9 mouse cellular contexts compared by ENCODE assay signal in the genomic region with DNA sequence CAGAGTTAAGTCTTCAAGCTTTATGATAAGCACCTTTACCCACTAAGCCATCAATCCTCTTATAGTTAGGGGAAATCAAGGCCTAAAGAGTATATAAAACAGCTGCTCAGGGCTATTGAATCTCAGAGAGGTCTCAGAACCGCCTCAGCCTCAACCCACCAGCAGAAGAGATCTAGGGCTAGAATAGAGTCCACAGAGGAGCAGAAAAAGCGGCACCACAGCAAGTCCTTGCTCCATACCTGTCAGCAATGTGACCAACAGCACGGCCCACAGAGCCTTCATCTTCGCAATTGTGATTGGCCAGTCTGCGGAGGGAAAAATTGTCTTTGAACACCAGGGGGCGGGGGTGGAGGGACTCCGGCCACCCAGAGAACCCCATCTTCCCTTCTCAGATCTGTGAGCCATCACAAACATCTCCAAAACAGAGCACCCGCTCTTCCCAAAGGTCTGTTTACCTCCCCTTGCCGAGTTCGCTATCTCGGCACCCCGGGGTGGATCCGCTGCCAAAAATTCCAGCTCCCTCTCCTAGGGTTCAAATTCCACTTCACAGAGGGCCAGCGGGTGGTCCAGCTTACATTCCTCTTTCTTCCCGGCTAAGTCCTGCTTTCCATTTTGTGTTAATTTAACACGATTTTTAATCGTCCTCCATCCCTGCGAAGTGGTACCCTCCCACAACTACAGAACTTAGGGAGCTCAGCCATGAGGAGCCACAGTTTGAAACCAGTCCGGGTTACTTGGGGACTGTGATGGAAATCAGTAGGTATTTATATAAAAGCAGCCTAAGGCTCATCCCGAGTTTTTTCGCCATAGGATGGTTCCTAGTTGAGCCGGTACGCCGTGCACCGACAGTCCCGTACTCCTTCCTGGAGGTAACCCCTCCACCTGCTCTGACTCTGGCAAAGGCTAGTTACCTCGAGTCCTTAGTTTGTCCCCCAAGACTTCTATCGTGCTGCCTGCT. TPM values are rescaled to one million over a fixed set of nuclear protein-coding genes. Genes with fewer than 3 reads are reported as not detected.
DNase-seq lines count a peak whose midpoint lies in the region; ATAC-seq and TF ChIP-seq lines count a peak whose summit lies in the region.
"Had no signal": no experiment of that assay in that cellular context is flagged by ENCODE, and none has a peak within 500 bp of the region (broad histone marks: within the 10 kb centered on the region; RNA-seq: fewer than 3 reads in every experiment).

No protein-coding gene starts in this region.

- H3K27me3 ChIP-seq in cerebellum, adult 2 months (ENCODE audit: control insufficient read depth, insufficient read depth, low read length), result no peaks in the 10 kb centered on the region
- no peaks in the 10 kb centered on the region for H3K27me3 ChIP-seq in hindbrain, embryonic 16.5 days (replicated peaks; ENCODE audit: control insufficient read depth, insufficient read depth, low read length)
- H3K27me3 ChIP-seq in liver, embryonic 16.5 days (ENCODE audit: control insufficient read depth, insufficient read depth, low read depth, low read length), result no peaks in the 10 kb centered on the region

- WGBS in cerebellum, adult 2 months, result 7% methylated on average over 28 of the region's 28 CpGs
- 2% methylated on average over 28 of the region's 28 CpGs for WGBS in hindbrain, embryonic 16.5 days
- WGBS in liver, embryonic 16.5 days (ENCODE audit: insufficient replicate concordance), result 2% methylated on average over 28 of the region's 28 CpGs

- TF ChIP-seq POLR2A in cerebellum, adult 2 months (IDR thresholded peaks at IDR 0.05; ENCODE audit: borderline replicate concordance, insufficient read depth, low read length), result no peak

- H3K4me2 ChIP-seq in hindbrain, embryonic 16.5 days (ENCODE audit: low read length), result peak overlapping the region; percentile 55
- peak overlapping the region; percentile 44 for H3K4me2 ChIP-seq in liver, embryonic 16.5 days (ENCODE audit: low read depth, low read length)

- peak overlapping the region; percentile 58 for H3K9ac ChIP-seq in hindbrain, embryonic 16.5 days (ENCODE audit: low read depth, low read length)
- H3K9ac ChIP-seq in liver, embryonic 16.5 days (ENCODE audit: low read depth, low read length), result peak overlapping the region; percentile 53

- H3K36me3 ChIP-seq in hindbrain, embryonic 16.5 days (ENCODE audit: control insufficient read depth, insufficient read depth, low read length), result peaks cover 5% of the 10 kb centered on the region; the same call in 1 of the 2 replicates
- H3K36me3 ChIP-seq in liver, embryonic 16.5 days (ENCODE audit: control insufficient read depth, insufficient read depth), result peaks cover 8% of the 10 kb centered on the region; the same call in 1 of the 2 replicates

- no peak for TF ChIP-seq CTCF in cerebellum, adult 2 months (IDR thresholded peaks at IDR 0.05; ENCODE audit: borderline replicate concordance, insufficient read depth, low read depth, low read length)

- peak overlapping the region; percentile 44 for H3K4me3 ChIP-seq in cerebellum, adult 2 months (replicated peaks; ENCODE audit: insufficient read depth, low read depth, low read length)
- peak overlapping the region; percentile 40 for H3K4me3 ChIP-seq in hindbrain, embryonic 16.5 days (ENCODE audit: low read length)
- H3K4me3 ChIP-seq in liver, embryonic 16.5 days (ENCODE audit: low read depth, low read length), result peak overlapping the region; percentile 59

- H3K27ac ChIP-seq in cerebellum, adult 2 months (ENCODE audit: insufficient read depth, low read length), result peak overlapping the region; percentile 43; the same call in 1 of the 2 replicates
- peak overlapping the region; percentile 60 for H3K27ac ChIP-seq in hindbrain, embryonic 16.5 days (ENCODE audit: low read depth, low read length)
- H3K27ac ChIP-seq in liver, embryonic 16.5 days (ENCODE audit: low read length), result peak overlapping the region; percentile 71

- H3K9me3 ChIP-seq in hindbrain, embryonic 16.5 days (ENCODE audit: control insufficient read depth, low read length), result no peaks in the 10 kb centered on the region
- no peaks in the 10 kb centered on the region for H3K9me3 ChIP-seq in liver, embryonic 16.5 days (replicated peaks; ENCODE audit: control insufficient read depth, low read length)

- ATAC-seq in hindbrain, embryonic 16.5 days, result no peak
- ATAC-seq in liver, embryonic 16.5 days (ENCODE audit: low read depth), result no peak

- peak in 1 of 2 experiments; percentile 18 for DNase-seq in cerebellum, adult 2 months
- no peak for DNase-seq in cerebellum, adult 9-11 months
- DNase-seq in embryo, embryonic 11 days, result peak; percentile 73
- DNase-seq in retina, postnatal 1 day, result peak; percentile 75
- DNase-seq in layer of hippocampus, adult 8-10 months (ENCODE audit: low spot score in 2 of 2), result no peak
- no peak for DNase-seq in urinary bladder, adult 2 months (ENCODE audit: low spot score)

- H3K4me1 ChIP-seq in cerebellum, adult 2 months (ENCODE audit: control insufficient read depth, insufficient read depth, low read length), result 0 out of 2 replicates have a peak, but pooled peaks cover 4% of the 10 kb centered on the region
- H3K4me1 ChIP-seq in hindbrain, embryonic 16.5 days (ENCODE audit: control insufficient read depth, insufficient read depth, low read depth, low read length), result peaks cover 19% of the 10 kb centered on the region
- peaks cover 57% of the 10 kb centered on the region for H3K4me1 ChIP-seq in liver, embryonic 16.5 days (ENCODE audit: control insufficient read depth, low read depth, low read length)

RNA-seq across cellular contexts. Expression of gene Apoe, which starts 0.8 kb away (rescaled TPM):
- 2,800 and 2,936 TPM in 2 replicates for polyA plus RNA-seq in cerebellum, adult 2 months (2012; rRNA removed)
- 849 and 1,414 TPM in 2 replicates for polyA plus RNA-seq in hindbrain, embryonic 16.5 days (2015; fragmentation: Nextera tagmentation; extraction: Ambion mirVana)
- 3,720 and 4,229 TPM in 2 replicates for polyA plus RNA-seq in liver, embryonic 16.5 days (2015; fragmentation: Nextera tagmentation; extraction: Ambion mirVana)
- total RNA-seq in layer of hippocampus, adult 8-10 months (2022), result 1,000 to 10,000 TPM; 1,861 to 4,366 (median 2,827) TPM
- polyA plus RNA-seq in urinary bladder, adult 2 months (2012; rRNA removed), result 1,139 and 1,516 TPM in 2 replicates

RNA-seq across cellular contexts. Expression of gene Apoc1, which starts 5.8 kb away (rescaled TPM):
- polyA plus RNA-seq in cerebellum, adult 2 months (2012; rRNA removed), result 5.1 and 6.6 TPM in 2 replicates
- polyA plus RNA-seq in hindbrain, embryonic 16.5 days (2015; fragmentation: Nextera tagmentation; extraction: Ambion mirVana), result 1.4 and 3.1 TPM in 2 replicates
- polyA plus RNA-seq in liver, embryonic 16.5 days (2015; fragmentation: Nextera tagmentation; extraction: Ambion mirVana), result 919 and 984 TPM in 2 replicates
- 10 to 100 TPM in 1 of 4 experiments, 1 to 10 TPM in 3; 5.3 to 10.7 (median 6.0) TPM for total RNA-seq in layer of hippocampus, adult 8-10 months (2022)
- 54.0 and 72.3 TPM in 2 replicates for polyA plus RNA-seq in urinary bladder, adult 2 months (2012; rRNA removed)

RNA-seq across cellular contexts. Expression of gene Apoc4, which starts 16.9 kb away (rescaled TPM):
- polyA plus RNA-seq in cerebellum, adult 2 months (2012; rRNA removed), result not detected in 2 replicates
- polyA plus RNA-seq in hindbrain, embryonic 16.5 days (2015; fragmentation: Nextera tagmentation; extraction: Ambion mirVana), result not detected in 2 replicates
- 405 and 488 TPM in 2 replicates for polyA plus RNA-seq in liver, embryonic 16.5 days (2015; fragmentation: Nextera tagmentation; extraction: Ambion mirVana)
- 1 to 10 TPM in 1 of 4 experiments, not detected in 3; 1.2 TPM for total RNA-seq in layer of hippocampus, adult 8-10 months (2022)
- polyA plus RNA-seq in urinary bladder, adult 2 months (2012; rRNA removed), result 0.19 and 0.28 TPM in 2 replicates

RNA-seq across cellular contexts. Expression of gene Gm44805, which starts 17.0 kb away (rescaled TPM):
- not detected in 2 replicates for polyA plus RNA-seq in cerebellum, adult 2 months (2012; rRNA removed)
- polyA plus RNA-seq in hindbrain, embryonic 16.5 days (2015; fragmentation: Nextera tagmentation; extraction: Ambion mirVana), result not detected in 2 replicates
- polyA plus RNA-seq in liver, embryonic 16.5 days (2015; fragmentation: Nextera tagmentation; extraction: Ambion mirVana), result 20.6 and 35.3 TPM in 2 replicates
- not detected for total RNA-seq in layer of hippocampus, adult 8-10 months (2022)
- not detected in 2 replicates for polyA plus RNA-seq in urinary bladder, adult 2 months (2012; rRNA removed)
- polyA plus RNA-seq: gonadal fat pad, adult 2 months had no signal

RNA-seq across cellular contexts. Expression of gene Tomm40, which starts 17.0 kb away (rescaled TPM):
- polyA plus RNA-seq in cerebellum, adult 2 months (2012; rRNA removed), result 125 TPM in 2 replicates
- polyA plus RNA-seq in hindbrain, embryonic 16.5 days (2015; fragmentation: Nextera tagmentation; extraction: Ambion mirVana), result 134 and 135 TPM in 2 replicates
- polyA plus RNA-seq in liver, embryonic 16.5 days (2015; fragmentation: Nextera tagmentation; extraction: Ambion mirVana), result 47.3 and 51.8 TPM in 2 replicates
- 100 to 1,000 TPM; 104 to 112 (median 109) TPM for total RNA-seq in layer of hippocampus, adult 8-10 months (2022)
- polyA plus RNA-seq in urinary bladder, adult 2 months (2012; rRNA removed), result 50.6 and 62.6 TPM in 2 replicates

Comparison
In these comparisons a context has a peak if more than half of its experiments do, and no peak if none do; other contexts are left out.
1. DNase-seq: peak in embryo, embryonic 11 days (single experiment) and retina, postnatal 1 day (single experiment); none in cerebellum, adult 9-11 months (single experiment), layer of hippocampus, adult 8-10 months (0 of 2) and urinary bladder, adult 2 months (single experiment).
2. RNA of gene Apoc1, which starts 5.8 kb away (polyA plus RNA-seq): 919 to 984 TPM in liver, embryonic 16.5 days; 54.0 to 72.3 TPM in urinary bladder, adult 2 months, 5.1 to 6.6 TPM in cerebellum, adult 2 months and 1.4 to 3.1 TPM in hindbrain, embryonic 16.5 days; every median in the first group is over 10 times any median in the second.
3. RNA of gene Apoc4, which starts 16.9 kb away (polyA plus RNA-seq): 405 to 488 TPM in liver, embryonic 16.5 days; 0.19 to 0.28 TPM in urinary bladder, adult 2 months, not detected in cerebellum, adult 2 months and not detected in hindbrain, embryonic 16.5 days; every median in the first group is over 100 times any median in the second.
4. Peak in every context shown above with its lines, with median percentiles within 50 percentile points of each other: H3K27ac ChIP-seq and H3K4me3 ChIP-seq.